Mouse (Mus musculus): Measurements from ENCODE around the gene Cptp.

Gene Cptp

DNA sequence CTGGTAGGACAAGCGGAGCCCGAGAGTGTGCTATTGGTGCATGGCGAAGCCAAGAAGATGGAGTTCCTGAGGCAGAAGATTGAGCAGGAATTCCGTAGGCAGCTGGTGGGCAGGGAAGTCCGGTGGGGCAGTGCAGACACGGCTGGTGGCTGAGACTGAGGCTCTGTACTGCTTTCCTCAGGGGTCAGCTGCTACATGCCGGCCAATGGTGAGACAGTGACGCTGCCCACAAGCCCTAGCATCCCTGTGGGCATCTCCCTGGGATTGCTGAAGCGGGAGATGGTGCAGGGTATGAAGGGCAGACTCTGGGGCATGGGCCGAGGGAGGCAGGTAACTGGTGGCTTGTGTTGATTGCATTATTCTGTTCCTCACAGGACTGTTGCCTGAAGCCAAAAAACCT, 18.4 kb upstream of the Cptp start:
- DNase-seq: no peak

GRCm38 (mm10) chr4:155886330-155886729, 17.1 kb upstream of the Cptp start:
- DNase-seq: no peak

DNA sequence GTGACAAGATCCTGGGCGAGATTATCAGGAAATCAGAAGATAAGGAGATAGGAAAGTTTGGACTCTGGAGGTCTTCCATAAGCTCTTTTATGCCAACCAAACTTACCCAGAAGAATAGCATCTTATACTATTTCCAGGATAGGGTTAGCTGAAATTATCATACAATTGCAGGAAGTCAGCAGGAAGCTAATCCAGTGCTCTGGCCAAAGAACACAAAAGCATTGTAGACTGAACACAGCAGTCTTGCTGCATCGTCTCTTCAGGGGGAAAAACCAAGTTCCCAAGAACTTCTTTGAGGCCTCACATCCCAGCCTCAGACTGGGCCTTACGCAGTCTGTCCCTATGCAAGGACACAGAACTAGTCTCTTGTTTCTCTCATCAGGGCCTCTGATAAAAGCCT, 14.3 kb upstream of the Cptp start:
- no peak for DNase-seq

DNA sequence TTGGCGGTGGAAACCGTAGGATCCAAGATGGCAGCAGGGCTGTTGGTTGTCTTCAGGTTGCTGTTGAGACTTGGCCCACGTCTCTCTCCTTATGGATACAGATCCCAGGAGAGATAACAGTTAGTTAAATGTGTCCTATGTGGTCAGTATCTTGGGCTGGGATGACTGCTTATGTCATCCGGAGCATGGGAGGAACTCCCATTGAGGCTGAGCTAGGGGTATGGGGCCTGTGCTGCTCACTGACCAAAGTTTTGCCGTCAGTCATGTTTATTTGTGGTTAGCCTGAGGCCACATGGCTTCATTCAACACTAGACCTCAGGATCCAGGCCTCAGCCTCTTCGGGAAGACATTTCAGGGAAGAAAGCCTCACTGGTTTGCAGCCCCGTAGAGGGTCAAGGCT, 2.2 kb upstream of the Cptp start:
- DNase-seq: no peak

DNA sequence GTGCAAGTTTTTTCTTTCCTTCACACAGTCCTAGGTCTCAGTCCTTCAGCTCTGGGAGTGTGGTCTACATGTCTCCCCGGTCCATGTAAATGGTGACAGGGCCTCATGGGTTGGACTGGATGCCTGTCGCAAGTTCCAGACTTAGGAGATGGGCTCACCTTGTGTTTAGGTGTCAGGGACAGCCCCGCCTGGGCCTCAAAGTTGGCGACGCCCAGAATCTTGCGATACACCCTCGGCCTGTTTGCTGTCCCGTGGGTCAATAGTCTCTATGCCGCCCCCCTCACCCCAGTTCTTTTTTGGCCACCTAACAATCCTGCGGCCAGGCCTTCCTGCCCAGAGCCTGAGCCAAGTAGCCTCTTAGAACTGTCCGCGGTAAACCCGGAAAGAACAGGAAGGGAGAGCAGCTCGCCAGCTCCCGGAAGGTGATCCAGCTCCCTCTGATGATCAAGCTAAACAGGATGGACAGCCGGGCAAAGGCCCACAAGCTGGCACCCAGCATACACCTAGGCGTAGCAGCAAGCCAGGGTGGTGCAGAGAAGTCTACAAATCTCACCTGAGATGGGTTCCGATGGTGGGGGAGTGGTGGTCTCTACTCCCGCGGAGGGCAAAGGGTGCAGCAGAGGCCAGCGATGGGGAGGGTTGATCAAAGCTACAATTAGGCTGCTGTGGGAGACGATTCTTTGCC, 484 bp downstream of the Cptp start:
- DNase-seq: peak in 1 of 2 experiments; percentile 34

DNA sequence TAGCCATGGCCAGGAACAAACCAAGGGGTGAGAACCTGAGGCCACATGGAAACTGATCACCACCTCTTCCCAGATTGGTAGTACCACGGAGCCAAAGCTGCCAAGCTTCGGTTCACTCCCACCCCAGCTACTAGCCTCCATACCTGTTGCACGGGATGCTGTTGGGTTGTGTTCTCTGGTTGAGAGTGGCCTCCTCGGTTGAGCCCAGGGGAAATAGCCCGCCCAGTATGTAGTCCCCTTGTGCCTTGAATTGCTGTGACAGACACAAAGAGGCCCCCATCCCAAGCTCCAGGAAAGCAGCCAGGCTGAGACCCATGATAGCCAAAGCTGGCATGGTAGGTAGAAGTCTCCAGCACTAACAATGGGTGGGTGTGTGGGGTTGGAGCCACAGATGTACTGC, 6.2 kb downstream of the Cptp start, which contains the start of gene Tas1r3:
TSS of gene Tas1r3 (minus strand) at position 362 of the 400 bp plus-strand sequence.
- DNase-seq: no peak

DNA sequence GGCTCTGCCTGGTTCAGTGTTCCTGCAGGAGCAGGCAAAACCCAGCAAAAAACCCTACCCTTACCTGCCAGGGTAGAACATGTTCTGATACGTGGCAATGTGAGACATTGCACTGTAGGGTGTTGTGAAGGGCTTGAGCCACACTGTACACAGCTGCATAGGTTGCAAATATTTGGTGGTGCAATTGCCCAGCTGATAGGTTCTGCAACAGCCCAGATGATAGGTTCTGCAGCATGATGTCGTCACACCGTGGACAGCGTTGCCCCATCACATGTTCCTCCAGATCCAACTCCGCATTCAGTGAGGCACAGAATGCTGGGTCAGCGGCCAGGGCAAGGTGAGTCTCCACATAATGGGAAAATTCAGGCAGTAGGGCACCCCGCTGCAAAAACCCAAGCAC, 7.5 kb downstream of the Cptp start:
- DNase-seq: no peak

- peak; percentile 39 to 40 for DNase-seq
Measured at GRCm38 (mm10) chr4:155859318-155859717, 9.9 kb downstream of the Cptp start.

- DNase-seq: peak in 1 of 2 experiments; percentile 2
Measured at GRCm38 (mm10) chr4:155856881-155857280, 12.4 kb downstream of the Cptp start.

DNA sequence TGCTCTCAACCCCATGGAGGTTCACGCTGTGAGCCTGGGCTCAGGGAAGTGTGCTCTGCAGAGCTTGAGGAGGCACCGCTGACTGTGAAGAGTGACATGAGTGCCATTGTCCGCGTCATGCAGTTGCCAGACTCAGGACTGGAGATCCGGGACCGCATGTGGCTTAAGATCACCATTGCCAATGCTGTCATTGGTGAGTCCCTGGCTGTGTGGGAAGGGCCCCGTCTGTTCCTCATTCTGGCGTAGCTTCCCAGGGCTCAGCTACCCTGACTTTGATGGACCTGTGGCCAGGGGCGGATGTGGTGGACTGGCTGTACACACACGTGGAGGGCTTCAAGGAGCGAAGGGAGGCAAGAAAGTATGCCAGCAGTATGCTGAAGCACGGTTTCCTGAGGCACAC, 13.2 kb downstream of the Cptp start:
- DNase-seq: no peak

DNA sequence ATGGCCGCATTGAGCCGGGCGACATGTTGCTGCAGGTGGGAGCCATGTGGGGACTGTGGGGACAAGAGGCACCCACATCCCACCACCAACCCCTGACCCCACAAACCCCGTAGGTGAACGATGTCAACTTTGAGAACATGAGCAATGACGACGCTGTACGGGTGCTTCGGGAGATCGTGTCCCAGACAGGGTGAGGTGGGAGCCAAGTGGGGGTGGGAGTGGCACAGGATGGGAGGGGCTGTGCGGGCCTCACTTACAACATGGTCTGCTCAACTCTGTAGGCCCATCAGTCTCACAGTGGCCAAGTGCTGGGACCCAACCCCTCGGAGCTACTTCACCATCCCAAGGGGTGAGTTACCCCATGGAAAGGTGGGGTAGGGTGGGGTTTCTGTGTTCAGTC, 14.2 kb downstream of the Cptp start:
- DNase-seq: no peak

GRCm38 (mm10) chr4:155853421-155853820, 15.8 kb downstream of the Cptp start:
- no peak for DNase-seq

GRCm38 (mm10) chr4:155851951-155852411, 17.3 kb downstream of the Cptp start:
- no peak for DNase-seq

DNA sequence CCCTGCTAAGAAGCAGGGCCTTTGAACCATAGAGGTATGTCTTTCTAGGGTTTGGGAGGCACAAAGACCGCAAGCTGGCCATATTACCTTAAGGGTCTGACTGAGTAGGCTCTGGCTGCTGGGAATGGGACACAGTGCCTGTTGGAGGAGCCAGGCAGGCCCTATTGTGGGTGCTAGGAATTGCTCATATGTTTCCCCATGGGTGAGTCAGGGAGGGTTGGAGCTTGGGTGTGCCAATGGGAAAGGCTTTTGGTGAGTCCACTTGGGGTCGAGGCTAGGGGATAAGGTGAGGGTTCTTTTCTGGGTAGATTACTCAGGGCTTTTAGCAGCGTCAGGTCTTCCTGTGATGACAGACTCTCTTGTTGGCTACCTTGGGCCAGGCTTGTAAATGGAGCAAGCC, 17.9 kb downstream of the Cptp start:
- DNase-seq: no peak

DNA sequence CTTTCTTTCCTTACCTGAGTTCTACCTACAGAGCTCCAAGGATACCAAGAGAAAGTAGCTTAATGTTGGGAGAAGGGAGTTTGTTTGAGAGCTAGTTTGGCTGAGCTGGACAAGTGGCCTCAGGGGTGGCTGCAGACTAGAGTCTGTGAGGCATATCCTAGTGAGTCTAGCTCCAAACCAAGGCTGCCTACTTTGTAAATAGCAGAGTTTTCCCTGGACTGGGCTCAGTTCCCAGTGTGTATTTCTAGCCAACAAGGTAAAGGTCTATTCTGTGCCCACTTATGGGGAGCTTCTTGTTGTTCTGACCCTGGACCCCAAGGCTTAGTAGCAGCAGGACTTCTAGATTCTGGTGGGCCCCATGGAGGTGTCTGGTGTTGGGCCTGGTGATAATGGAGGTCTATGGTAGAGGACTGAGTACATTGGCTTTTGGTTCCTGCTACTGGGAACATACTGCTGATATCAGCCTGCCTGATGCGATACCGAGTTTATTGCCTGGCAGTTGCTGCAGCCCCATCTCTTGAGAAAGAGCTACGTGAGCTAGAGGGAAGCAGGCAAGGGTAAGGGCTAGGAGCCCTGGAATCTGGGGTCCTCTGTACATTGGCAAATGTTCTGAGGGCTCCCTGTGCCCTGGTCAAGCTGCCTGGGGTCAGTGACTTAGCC, 19.3 kb downstream of the Cptp start:
- no peak for DNase-seq

GRCm38 (mm10) chr4:155849391-155849790, 19.8 kb downstream of the Cptp start:
- no peak for DNase-seq

GRCm38 (mm10) chr4:155848434-155849095, 20.7 kb downstream of the Cptp start:
- DNase-seq: no peak

- DNase-seq: peak; percentile 57 to 73
Measured at GRCm38 (mm10) chr4:155847591-155848352, 21.5 kb downstream of the Cptp start.

DNA sequence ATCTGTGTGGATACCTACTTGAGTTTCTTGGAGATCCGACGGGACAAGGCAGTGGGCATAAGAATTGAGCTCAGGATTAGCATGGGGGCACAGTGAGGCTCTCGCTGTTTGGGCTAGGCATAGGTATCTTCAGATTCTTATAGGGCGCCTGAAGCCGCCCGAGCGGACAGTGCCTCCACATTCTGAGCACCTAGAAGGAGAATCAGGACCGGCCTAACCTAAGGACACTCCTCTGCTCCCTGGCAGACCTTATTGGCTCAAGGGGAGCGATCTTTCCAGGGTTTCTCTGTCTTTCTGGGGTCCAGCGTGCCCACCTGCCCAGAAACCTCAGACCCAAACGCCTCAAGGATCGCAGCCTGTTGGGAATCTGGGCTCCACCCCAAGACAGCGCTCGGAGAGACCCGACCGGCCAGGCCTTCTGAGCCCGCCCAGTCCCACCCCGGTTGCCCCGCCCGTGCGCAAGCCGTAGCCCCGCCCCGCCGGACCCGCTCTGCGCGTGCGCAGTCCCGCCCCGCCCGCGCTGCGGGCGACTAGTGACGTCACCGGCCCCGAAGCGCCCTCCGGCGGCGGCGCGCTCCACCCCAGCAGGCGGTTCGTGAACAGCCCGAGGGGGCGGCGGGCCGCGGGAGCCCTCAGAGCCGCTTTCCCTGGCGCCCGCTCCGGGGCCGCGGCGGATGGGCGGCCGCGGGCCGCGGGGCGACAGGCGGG, 22.2 kb downstream of the Cptp start, which contains the start of gene Dvl1:
TSS of gene Dvl1 (plus strand) at position 532 of the 708 bp plus-strand sequence.
- DNase-seq: peak; percentile 91 to 97

- no peak for DNase-seq
Measured at GRCm38 (mm10) chr4:155843231-155843630, 26.0 kb downstream of the Cptp start.

DNA sequence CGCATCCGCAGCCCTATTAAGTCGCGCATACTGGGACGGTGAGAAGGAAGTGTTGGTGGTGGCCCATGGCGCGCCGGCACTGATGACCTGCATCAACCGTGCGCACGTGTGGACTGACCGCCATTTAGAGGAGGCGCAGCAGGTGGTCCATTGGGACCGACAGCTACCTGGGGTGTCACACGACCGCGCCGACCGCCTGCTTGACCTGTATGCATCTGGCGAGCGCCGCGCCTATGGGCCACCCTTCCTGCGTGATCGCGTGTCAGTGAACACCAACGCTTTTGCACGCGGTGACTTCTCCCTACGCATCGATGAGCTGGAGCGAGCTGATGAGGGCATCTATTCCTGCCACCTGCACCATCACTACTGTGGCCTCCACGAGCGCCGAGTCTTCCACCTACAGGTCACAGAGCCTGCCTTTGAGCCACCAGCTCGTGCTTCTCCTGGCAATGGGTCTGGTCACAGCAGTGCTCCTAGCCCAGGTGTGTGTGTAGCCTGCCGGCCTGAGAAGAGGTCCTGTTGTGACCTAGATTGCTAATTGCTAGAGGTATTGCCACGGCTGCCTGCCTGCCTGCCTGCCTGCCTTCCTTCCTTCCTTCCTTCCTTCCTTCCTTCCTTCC, 27.5 kb downstream of the Cptp start:
- DNase-seq: no peak

- DNase-seq: peak; percentile 59 to 76
Measured at GRCm38 (mm10) chr4:155841003-155841454, 28.2 kb downstream of the Cptp start.
